Mouse (Mus musculus) adrenal gland, adult (tissue): ENCODE data around the gene Phgr1.

Source experiments
- DNase-seq, 2 experiments: peaks; one replicate each; pipeline ENCODE4 v3.0.0; 2022 to 2023; ENCODE audit warnings: low spot score in 1 of 2; ENCODE audit not compliant: inconsistent age in 2 of 2

Gene Phgr1

DNA sequence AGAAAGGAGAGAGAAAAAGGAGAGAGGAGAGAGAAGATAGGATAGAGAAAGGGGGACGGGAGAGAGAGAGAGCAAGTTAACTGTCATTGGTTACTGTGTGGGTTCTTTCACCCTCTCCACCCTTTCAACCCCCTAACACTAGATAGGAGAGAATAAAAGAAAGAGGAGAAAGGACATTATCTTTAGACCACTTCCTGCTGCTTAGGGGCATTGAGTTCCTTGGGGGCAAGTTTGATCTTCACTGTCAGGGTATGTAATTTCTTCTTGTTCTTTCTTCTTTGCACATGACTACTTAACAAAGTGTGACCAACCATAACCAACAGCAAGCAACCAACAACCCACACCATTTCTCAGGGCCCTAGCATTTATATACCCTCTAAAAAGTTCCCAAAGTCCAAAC, 40.2 kb downstream of the Phgr1 start:
- no peak for DNase-seq

DNA sequence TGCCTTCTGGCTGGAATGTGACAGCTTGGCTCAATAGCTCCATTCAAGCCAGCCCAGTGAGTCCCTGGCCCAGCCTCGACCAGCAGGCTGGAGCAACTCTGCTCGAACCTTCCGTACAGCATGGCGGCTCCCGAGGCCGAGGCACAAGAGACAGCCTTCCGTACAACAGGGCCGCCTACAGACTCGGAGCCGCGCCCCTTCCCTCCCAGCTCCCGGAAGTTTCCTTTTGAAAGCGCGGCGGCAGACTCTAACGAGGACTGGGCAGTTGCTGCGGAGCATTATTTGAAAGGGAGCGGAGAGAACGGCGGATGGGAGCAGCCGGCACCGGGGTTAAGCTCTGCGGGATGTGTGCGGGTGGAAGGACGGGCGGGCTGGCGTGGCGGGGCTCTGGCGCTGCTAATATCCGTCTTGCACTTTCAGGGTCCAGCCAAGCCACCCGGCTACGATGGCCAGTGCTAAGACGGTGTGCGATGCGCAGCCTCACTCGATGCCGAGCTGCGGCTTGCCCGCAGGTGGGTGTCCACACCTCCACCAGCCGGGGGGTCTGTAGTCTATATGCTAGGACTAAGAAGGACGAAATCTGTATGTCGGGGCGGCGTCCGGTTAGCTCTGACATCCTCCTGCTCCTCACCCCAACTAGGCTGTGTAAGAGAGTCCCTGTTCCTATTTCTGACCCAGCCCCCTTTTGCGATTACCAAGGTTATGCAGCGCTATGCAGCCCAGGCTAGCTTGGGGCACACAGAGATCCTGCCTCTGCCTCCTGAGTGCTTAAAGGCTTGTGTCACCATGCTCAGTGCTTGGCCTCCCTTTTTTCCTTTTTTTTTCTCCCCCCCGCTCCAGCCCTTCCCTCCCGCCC, 41.6 kb downstream of the Phgr1 start, which contains the start of gene Knstrn:
Gene Knstrn (plus strand): TSS at position 23 of the 856 bp plus-strand sequence.
- peak; percentile 89 to 95 for DNase-seq

DNA sequence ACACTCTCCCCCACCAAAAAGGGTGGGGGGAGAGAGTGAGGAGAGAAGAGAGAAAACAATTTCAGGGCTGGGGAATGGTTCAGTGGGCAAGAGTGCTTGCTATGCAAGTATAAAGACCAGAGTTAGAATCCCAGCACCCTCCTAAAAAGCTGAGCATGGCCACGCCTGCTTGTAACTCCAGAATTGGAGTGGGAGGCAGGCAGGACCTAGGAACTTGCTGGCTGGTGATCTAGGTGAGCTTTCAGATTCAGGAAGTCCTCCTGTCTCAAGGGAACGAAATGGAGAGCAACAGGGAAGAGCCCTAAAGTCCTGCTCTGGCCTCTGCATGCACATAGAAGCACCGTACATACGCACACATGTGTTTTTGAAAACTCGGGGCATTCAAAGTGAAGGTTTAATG, 50.2 kb downstream of the Phgr1 start:
- DNase-seq = no peak

DNA sequence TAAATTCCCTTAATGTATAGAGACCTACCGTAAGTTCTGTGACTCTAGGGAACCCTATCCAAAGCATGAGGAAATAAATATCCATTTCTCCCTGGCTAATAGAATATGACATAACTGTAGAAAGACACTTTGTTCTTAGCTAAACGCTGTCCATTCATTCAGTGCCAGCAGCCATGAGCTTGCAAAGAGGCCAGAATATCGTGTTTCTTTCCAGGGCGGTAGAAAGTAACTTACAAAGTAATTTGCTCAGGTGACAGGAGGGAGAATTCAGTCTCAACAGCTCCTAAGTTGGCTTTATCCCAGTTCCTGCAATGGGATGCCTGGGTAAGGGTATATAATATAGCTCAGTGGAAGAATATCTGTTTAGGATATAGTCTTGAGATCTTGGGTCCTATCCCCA, 51.8 kb downstream of the Phgr1 start:
- no peak for DNase-seq
